Mouse (Mus musculus) testis, adult 2 months (tissue): ENCODE measurements at regions not wholly inside any gene's neighbourhood (a gene's known extent, or its start where the extent isn't known, plus 50 kb on each side); places are given as distances from the start of the nearest gene placed in this dataset.

Experiments used
- H3K27ac ChIP-seq: fragments of 200-500 bp; 2 replicates; pipeline ENCODE4 v1.5.1; 2012; ENCODE audit warnings: low read depth, low read length; ENCODE audit not compliant: control insufficient read depth, insufficient read depth
- H3K27me3 ChIP-seq: fragments of 200-500 bp; 2 replicates; pipeline ENCODE4 v1.6.1; 2012; ENCODE audit warnings: mild to moderate bottlenecking, low read length, moderate library complexity; ENCODE audit not compliant: control insufficient read depth, insufficient read depth
- H3K36me3 ChIP-seq: fragments of 200-500 bp; 2 replicates; pipeline ENCODE4 v1.6.1; 2012; ENCODE audit warnings: mild to moderate bottlenecking, low read length; ENCODE audit not compliant: control insufficient read depth, insufficient read depth
- H3K4me1 ChIP-seq: fragments of 200-500 bp; 2 replicates; pipeline ENCODE4 v1.6.1; 2012; ENCODE audit warnings: low read length; ENCODE audit not compliant: control insufficient read depth, insufficient read depth
- H3K4me3 ChIP-seq: fragments of 200-500 bp; 2 replicates; pipeline ENCODE4 v1.5.1; 2012; ENCODE audit warnings: low read depth, mild to moderate bottlenecking, low read length, moderate library complexity, mixed read lengths; ENCODE audit not compliant: control insufficient read depth
- CTCF ChIP-seq: fragments of 200-500 bp; IDR thresholded peaks from 2 replicates; pipeline ENCODE4 v1.5.1; 2012; ENCODE audit warnings: low read depth, mild to moderate bottlenecking, inconsistent platforms, low read length, moderate library complexity; ENCODE audit not compliant: control insufficient read depth, insufficient read depth, insufficient replicate concordance
- POLR2A ChIP-seq: fragments of 200-500 bp; IDR thresholded peaks from 2 replicates; pipeline ENCODE4 v1.6.1; 2012; ENCODE audit warnings: low read depth, mild to moderate bottlenecking, inconsistent platforms, low read length, moderate library complexity; ENCODE audit not compliant: control insufficient read depth

GRCm38 (mm10) chr7:72503756-72504155 lies 197.3 kb upstream of the Mctp2 start:
- Histone ChIP-seq H3K4me3 (no peak overlapping the region), H3K4me1 (no peaks in the 10 kb centered on the region), H3K36me3 (no peaks in the 10 kb centered on the region), H3K27me3 (no peaks in the 10 kb centered on the region), H3K27ac (no peak overlapping the region)
- TF ChIP-seq POLR2A (no peak), CTCF (no peak)

GRCm38 (mm10) chr7:72504268-72504667 lies 197.9 kb upstream of the Mctp2 start:
- Histone ChIP-seq H3K27ac (no peak overlapping the region), H3K4me1 (no peaks in the 10 kb centered on the region)

GRCm38 (mm10) chr7:72505732-72506460 lies 199.5 kb upstream of the Mctp2 start:
- TF ChIP-seq POLR2A (no peak), CTCF (no peak)
- no peak overlapping the region for H3K27ac ChIP-seq
- no peaks in the 10 kb centered on the region for H3K36me3 ChIP-seq
- no peak overlapping the region for H3K4me3 ChIP-seq
- H3K4me1 ChIP-seq = no peaks in the 10 kb centered on the region
- H3K27me3 ChIP-seq = no peaks in the 10 kb centered on the region

More at GRCm38 (mm10) chr7:72504268-72504667, 197.9 kb upstream of the Mctp2 start:
- Histone ChIP-seq H3K36me3 (no peaks in the 10 kb centered on the region), H3K4me3 (no peak overlapping the region), H3K27me3 (no peaks in the 10 kb centered on the region)
- TF ChIP-seq POLR2A = no peak
- no peak for TF ChIP-seq CTCF

GRCm38 (mm10) chr7:72507946-72508345 lies 201.5 kb upstream of the Mctp2 start:
- H3K27ac ChIP-seq = no peak overlapping the region
- TF ChIP-seq CTCF (no peak), POLR2A (no peak)

GRCm38 (mm10) chr7:72510116-72510515 lies 203.7 kb upstream of the Mctp2 start:
- H3K27me3 ChIP-seq = no peaks in the 10 kb centered on the region
- no peaks in the 10 kb centered on the region for H3K4me1 ChIP-seq
- H3K27ac ChIP-seq = no peak overlapping the region
- no peaks in the 10 kb centered on the region for H3K36me3 ChIP-seq
- TF ChIP-seq POLR2A (no peak), CTCF (no peak)
- no peak overlapping the region for H3K4me3 ChIP-seq

More at GRCm38 (mm10) chr7:72507946-72508345, 201.5 kb upstream of the Mctp2 start:
- H3K36me3 ChIP-seq = no peaks in the 10 kb centered on the region
- H3K4me1 ChIP-seq = no peaks in the 10 kb centered on the region
- no peak overlapping the region for H3K4me3 ChIP-seq
- no peaks in the 10 kb centered on the region for H3K27me3 ChIP-seq

GRCm38 (mm10) chr7:72513446-72513845 lies 207.0 kb upstream of the Mctp2 start:
- no peaks in the 10 kb centered on the region for H3K36me3 ChIP-seq

GRCm38 (mm10) chr7:72514851-72515250 lies 208.4 kb upstream of the Mctp2 start:
- Histone ChIP-seq H3K36me3 (no peaks in the 10 kb centered on the region), H3K4me3 (no peak overlapping the region), H3K27me3 (no peaks in the 10 kb centered on the region), H3K27ac (no peak overlapping the region), H3K4me1 (no peaks in the 10 kb centered on the region)
- no peak for TF ChIP-seq POLR2A
- no peak for TF ChIP-seq CTCF

More at GRCm38 (mm10) chr7:72513446-72513845, 207.0 kb upstream of the Mctp2 start:
- H3K27ac ChIP-seq = no peak overlapping the region
- TF ChIP-seq POLR2A (no peak), CTCF (no peak)
- no peaks in the 10 kb centered on the region for H3K27me3 ChIP-seq
- H3K4me1 ChIP-seq = no peaks in the 10 kb centered on the region
- no peak overlapping the region for H3K4me3 ChIP-seq

- H3K27me3 ChIP-seq = no peaks in the 10 kb centered on the region
- no peak for TF ChIP-seq CTCF
- no peak for TF ChIP-seq POLR2A
- H3K4me3 ChIP-seq = no peak overlapping the region
- no peaks in the 10 kb centered on the region for H3K4me1 ChIP-seq
- no peak overlapping the region for H3K27ac ChIP-seq
- no peaks in the 10 kb centered on the region for H3K36me3 ChIP-seq
Measured at GRCm38 (mm10) chr7:72518421-72518972, 212.1 kb upstream of the Mctp2 start.
